Mouse (Mus musculus) spleen, adult 2 months (tissue): ENCODE measurements around the gene Brd3. TPM values are rescaled to one million over a fixed set of nuclear protein-coding genes. Genes with fewer than 3 reads are reported as not detected.

ENCODE experiments used
- DNase-seq, 2 experiments: peaks; one replicate each; pipeline versions ENCODE4 v3.0.0 to v3.0.0-alpha.2; 2012 to 2021; ENCODE audit warnings: low spot score in 2 of 2, low read depth in 1 of 2
- H3K27ac ChIP-seq: fragments of 200-500 bp; 2 replicates; pipeline ENCODE4 v1.5.1; 2012; ENCODE audit warnings: low read length, inconsistent platforms; ENCODE audit not compliant: insufficient read depth
- H3K27me3 ChIP-seq: fragments of 200-500 bp; 2 replicates; pipeline ENCODE4 v1.6.1; 2012; ENCODE audit warnings: mild to moderate bottlenecking, moderate library complexity, low read length, inconsistent platforms; ENCODE audit not compliant: control insufficient read depth, insufficient read depth
- H3K36me3 ChIP-seq: fragments of 200-500 bp; 2 replicates; pipeline ENCODE4 v1.6.1; 2012; ENCODE audit warnings: mild to moderate bottlenecking, low read length, inconsistent platforms; ENCODE audit not compliant: control insufficient read depth, insufficient read depth
- H3K4me1 ChIP-seq: fragments of 200-500 bp; 2 replicates; pipeline ENCODE4 v1.6.1; 2011; ENCODE audit warnings: inconsistent platforms; ENCODE audit not compliant: control insufficient read depth, insufficient read depth, insufficient read length
- H3K4me3 ChIP-seq: fragments of 200-500 bp; 2 replicates; pipeline ENCODE4 v1.5.1; 2011; ENCODE audit warnings: mild to moderate bottlenecking, inconsistent platforms; ENCODE audit not compliant: insufficient read depth, insufficient read length; ENCODE audit errors: extremely low read depth
- CTCF ChIP-seq: fragments of 200-500 bp; IDR thresholded peaks from 2 replicates; pipeline ENCODE4 v1.5.1; 2011; ENCODE audit warnings: mild to moderate bottlenecking, inconsistent platforms; ENCODE audit not compliant: insufficient read depth, insufficient read length, insufficient replicate concordance; ENCODE audit errors: extremely low read depth
- POLR2A ChIP-seq: fragments of 200-500 bp; IDR thresholded peaks from 2 replicates; pipeline ENCODE4 v1.6.1; 2011; ENCODE audit warnings: low read depth, low read length, inconsistent platforms
- WGBS: fragments of 180-500 bp; shearing (Covaris S2); methylation state at CpG from one replicate; pipeline ENCODE4 v1.1.7; 2018; 5-methylcytosine and 5-hydroxymethylcytosine counted together
- polyA plus RNA-seq: library from polyadenylated mRNA; depleted of rRNA; stranded (reverse); fragments of >200 nt; gene quantifications from 2 replicates; pipeline ENCODE4 v1.2.3, GENCODE M21; 2012; rRNA removed

The Brd3 gene
- polyA plus RNA-seq, 1 experiment = 18.2 TPM

GRCm38 (mm10) chr2:27401544-27401943, 105.9 kb downstream of the Brd3 start:
- Histone ChIP-seq H3K4me3 (no peak overlapping the region), H3K4me1 (peaks cover 35% of the 10 kb centered on the region; the same call in 1 of the 2 replicates), H3K27ac (no peak overlapping the region), H3K36me3 (no peaks in the 10 kb centered on the region), H3K27me3 (no peaks in the 10 kb centered on the region)
- TF ChIP-seq CTCF (no peak), POLR2A (no peak)
- DNase-seq = no peak
- WGBS = 53% methylated on average over 2 of the region's 2 CpGs

DNA sequence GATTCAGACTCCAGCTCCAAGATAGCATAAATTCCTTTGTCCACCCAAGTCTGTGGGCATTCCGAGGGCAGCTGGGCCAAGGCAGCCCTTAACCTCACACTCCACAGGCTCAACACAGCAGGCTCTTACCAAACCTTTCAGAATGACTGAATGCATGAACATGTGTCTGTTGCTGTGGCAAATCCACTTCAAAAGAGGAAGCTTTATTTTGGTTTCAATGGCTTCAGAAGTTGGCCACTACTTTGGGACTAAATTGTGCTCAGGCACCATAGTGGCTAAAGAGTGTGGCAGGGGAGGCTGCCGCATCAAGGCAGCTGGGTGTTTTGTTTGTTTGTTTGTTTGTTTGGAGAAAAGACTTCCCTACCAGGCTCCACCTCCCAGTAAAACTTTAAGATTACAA, 107.4 kb downstream of the Brd3 start:
- 80% methylated on average over 2 of the region's 2 CpGs for WGBS
- no peak for TF ChIP-seq POLR2A
- TF ChIP-seq CTCF = no peak
- Histone ChIP-seq H3K27ac (no peak overlapping the region), H3K27me3 (no peaks in the 10 kb centered on the region), H3K4me3 (no peak overlapping the region), H3K4me1 (peaks cover 27% of the 10 kb centered on the region; the same call in 1 of the 2 replicates), H3K36me3 (no peaks in the 10 kb centered on the region)
- no peak for DNase-seq

DNA sequence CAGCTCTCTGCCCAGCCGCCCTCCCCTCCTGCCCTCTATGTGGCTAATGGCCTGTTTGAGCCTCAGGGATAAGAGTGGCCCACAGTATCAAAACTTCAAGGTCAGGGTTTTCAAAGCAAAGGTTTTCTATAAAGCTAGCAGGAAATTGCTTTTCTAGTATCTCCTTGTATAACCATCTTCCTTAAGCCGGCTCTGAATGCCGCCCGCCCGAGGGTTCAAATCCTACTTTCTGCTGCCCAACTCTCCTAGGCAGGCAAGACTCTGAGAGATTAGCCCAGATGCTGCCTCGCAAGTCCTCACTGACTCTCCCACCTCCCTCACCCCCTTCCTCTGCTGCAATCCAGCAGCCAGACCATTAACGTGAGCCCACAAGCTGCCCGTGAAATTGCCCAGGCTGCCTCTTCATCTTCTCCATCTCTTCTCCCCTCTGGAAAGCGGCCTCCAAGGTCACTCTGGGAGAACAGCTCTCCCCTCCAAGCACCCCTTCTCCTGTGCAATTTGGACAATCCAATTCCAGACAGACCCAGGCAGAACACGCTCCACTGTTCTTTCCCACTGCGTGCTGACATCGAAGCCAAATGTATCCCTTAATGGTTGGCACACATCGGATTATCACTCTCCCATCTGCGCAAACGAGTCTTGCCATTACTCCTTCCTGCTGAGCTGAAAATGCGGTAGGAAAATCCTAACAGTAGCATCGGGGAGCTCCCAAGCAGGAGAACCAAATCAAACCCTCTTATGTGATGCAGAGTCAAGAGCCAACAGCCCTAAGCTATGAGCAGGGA, 110.6 kb downstream of the Brd3 start:
- TF ChIP-seq POLR2A (no peak), CTCF (no peak)
- 94% methylated on average over 17 of the region's 17 CpGs for WGBS
- Histone ChIP-seq H3K27ac (no peak overlapping the region), H3K4me1 (peaks cover 11% of the 10 kb centered on the region; the same call in 1 of the 2 replicates), H3K27me3 (no peaks in the 10 kb centered on the region), H3K36me3 (no peaks in the 10 kb centered on the region), H3K4me3 (no peak overlapping the region)
- no peak for DNase-seq

Other genes starting within 250 kb of the Brd3 start
- 53.8 and 67.1 TPM in 2 replicates for gene Vav2, start 80.6 kb downstream of the Brd3 start, polyA plus RNA-seq
- 1.8 and 2.4 TPM in 2 replicates for gene Brd3os, start 65.3 kb downstream of the Brd3 start, polyA plus RNA-seq
- gene Wdr5, start 7.5 kb upstream of the Brd3 start, polyA plus RNA-seq = 17.3 and 23.7 TPM in 2 replicates
- 40.6 and 44.9 TPM in 2 replicates for gene Rxra, start 168.8 kb upstream of the Brd3 start, polyA plus RNA-seq